Mouse (Mus musculus) testis, adult 2 months (tissue): Measurements from ENCODE around the gene Pla2r1.

Experiments used
- CTCF ChIP-seq: fragments of 200-500 bp; IDR thresholded peaks from 2 replicates; pipeline ENCODE4 v1.5.1; 2012; ENCODE audit warnings: low read depth, mild to moderate bottlenecking, inconsistent platforms, low read length, moderate library complexity; ENCODE audit not compliant: control insufficient read depth, insufficient read depth, insufficient replicate concordance
- POLR2A ChIP-seq: fragments of 200-500 bp; IDR thresholded peaks from 2 replicates; pipeline ENCODE4 v1.6.1; 2012; ENCODE audit warnings: low read depth, mild to moderate bottlenecking, inconsistent platforms, low read length, moderate library complexity; ENCODE audit not compliant: control insufficient read depth

DNA sequence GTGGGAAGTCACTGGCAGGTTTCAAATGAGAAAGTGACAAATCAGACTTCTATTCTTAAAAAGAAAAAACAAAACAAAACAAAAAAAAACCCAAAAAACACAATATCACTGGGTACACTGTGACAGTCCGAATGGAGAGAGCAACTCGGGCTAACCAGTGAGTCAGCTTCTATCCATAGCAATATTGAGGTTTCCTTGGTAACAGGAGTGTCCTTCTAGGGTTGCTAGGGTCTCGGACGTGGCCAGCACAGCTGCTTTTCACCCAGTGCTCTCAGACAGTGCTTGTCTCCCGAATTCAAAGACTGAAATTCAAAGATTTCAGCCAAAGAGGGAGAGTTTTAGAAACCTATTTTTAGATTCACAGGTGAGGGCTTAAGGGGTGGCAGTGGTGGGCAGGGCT is 20.6 kb downstream of the Pla2r1 start:
- TF ChIP-seq POLR2A (no peak), CTCF (no peak)
